Mouse (Mus musculus) thymus, adult 2 months (tissue): ENCODE measurements at regions not wholly inside any gene's neighbourhood (a gene's known extent, or its start where the extent isn't known, plus 50 kb on each side); places are given as distances from the start of the nearest gene placed in this dataset.

Experiments used
- CTCF ChIP-seq: fragments of 200-500 bp; IDR thresholded peaks from 2 replicates; pipeline ENCODE4 v1.5.1; 2012; ENCODE audit warnings: mild to moderate bottlenecking, control low read depth, low read length, moderate library complexity, borderline replicate concordance; ENCODE audit not compliant: control insufficient read depth, poor library complexity, insufficient read depth; ENCODE audit errors: extremely low read depth
- POLR2A ChIP-seq: fragments of 200-500 bp; IDR thresholded peaks from 2 replicates; pipeline ENCODE4 v1.6.1; 2012; ENCODE audit warnings: mild to moderate bottlenecking, low read length, control low read depth, moderate library complexity; ENCODE audit not compliant: control insufficient read depth, poor library complexity, insufficient read depth; ENCODE audit errors: extremely low read depth

DNA sequence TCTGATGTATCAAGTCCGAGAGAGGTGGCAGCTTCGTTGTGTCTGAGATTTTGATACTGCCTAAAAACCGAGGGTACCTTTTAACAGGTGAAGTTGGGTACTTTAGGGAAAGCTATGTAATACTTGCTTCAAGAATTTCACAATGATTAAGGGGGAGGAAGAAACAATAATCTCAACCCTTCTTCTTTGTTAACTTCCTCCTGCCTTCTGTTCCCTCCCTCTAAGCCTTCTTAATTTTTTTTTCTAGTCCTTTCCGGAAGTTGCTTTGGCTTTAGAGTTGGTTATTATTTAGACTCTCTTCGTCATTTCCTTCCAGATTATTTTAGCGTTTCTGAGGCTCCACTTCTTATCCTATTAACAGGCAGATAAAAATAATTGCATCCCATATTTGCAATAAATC lies 121.2 kb downstream of the Btg1 start:
- TF ChIP-seq CTCF (no peak), POLR2A (no peak)
